Mouse (Mus musculus) gastrocnemius, adult 2 months (tissue): ENCODE data around the gene Fbxo41. TPM values are rescaled to one million over a fixed set of nuclear protein-coding genes. Genes with fewer than 3 reads are reported as not detected.

Source experiments
- DNase-seq: peaks from one replicate; pipeline ENCODE4 v3.0.0; 2022
- H3K27ac ChIP-seq: fragments of 200-600 bp; 2 replicates; pipeline ENCODE4 v1.8.1; 2022; ENCODE audit warnings: mild to moderate bottlenecking
- H3K4me3 ChIP-seq: fragments of 200-600 bp; 2 replicates; pipeline ENCODE4 v1.8.1; 2022; ENCODE audit warnings: mild to moderate bottlenecking, moderate library complexity
- CTCF ChIP-seq: fragments of 200-600 bp; IDR thresholded peaks from 2 replicates; pipeline ENCODE4 v1.8.1; 2022; ENCODE audit warnings: antibody characterized with exemption, mild to moderate bottlenecking, moderate library complexity
- intact Hi-C: fragments of 180-260 bp; cut with DNase I; formaldehyde crosslinking; loops from one replicate; pipeline ENCODE4 v1.15.1; 2025
- total RNA-seq, 2 experiments: library from RNA; stranded (reverse); gene quantifications; 2 replicates each; pipeline ENCODE4 v1.2.3; 2021

Gene Fbxo41
- total RNA-seq, 2 experiments from 2014 or later, result 0.03 TPM; not detected in 1

- no peak overlapping the region for H3K27ac ChIP-seq
- intact Hi-C loops, result no loop called here
- TF ChIP-seq CTCF, result peak; percentile 52
- DNase-seq, result no peak
- no peak overlapping the region for H3K4me3 ChIP-seq
Measured at GRCm38 (mm10) chr6:85510476-85510875, 7.7 kb upstream of the Fbxo41 start.

GRCm38 (mm10) chr6:85508602-85509001 is 5.8 kb upstream of the Fbxo41 start:
- DNase-seq, result no peak
- Histone ChIP-seq H3K4me3 (no peak overlapping the region), H3K27ac (no peak overlapping the region)
- no peak for TF ChIP-seq CTCF
- intact Hi-C loops, result no loop called here

GRCm38 (mm10) chr6:85504908-85505307 is 2.1 kb upstream of the Fbxo41 start:
- intact Hi-C loops, result no loop called here
- no peak overlapping the region for H3K4me3 ChIP-seq
- no peak for TF ChIP-seq CTCF
- DNase-seq, result no peak
- no peak overlapping the region for H3K27ac ChIP-seq

- Histone ChIP-seq H3K27ac (no peak overlapping the region), H3K4me3 (peak overlapping the region; percentile 74)
- intact Hi-C loops, result no loop called here
- DNase-seq, result no peak
- no peak for TF ChIP-seq CTCF
Measured at GRCm38 (mm10) chr6:85502103-85502910, 487 bp downstream of the Fbxo41 start.

- intact Hi-C loops, result no loop called here
- DNase-seq, result no peak
- no peak for TF ChIP-seq CTCF
- Histone ChIP-seq H3K4me3 (no peak overlapping the region), H3K27ac (no peak overlapping the region)
Measured at GRCm38 (mm10) chr6:85501571-85502102, 1.2 kb downstream of the Fbxo41 start.

- Histone ChIP-seq H3K27ac (no peak overlapping the region), H3K4me3 (no peak overlapping the region)
- no peak for TF ChIP-seq CTCF
- DNase-seq, result no peak
- intact Hi-C loops, result no loop called here
Measured at GRCm38 (mm10) chr6:85500416-85500815, 2.4 kb downstream of the Fbxo41 start.

- H3K4me3 ChIP-seq, result no peak overlapping the region
- H3K27ac ChIP-seq, result no peak overlapping the region
- no peak for TF ChIP-seq CTCF
- no peak for DNase-seq
- intact Hi-C loops, result no loop called here
Measured at GRCm38 (mm10) chr6:85498147-85498546, 4.6 kb downstream of the Fbxo41 start.

- DNase-seq, result no peak
- intact Hi-C loops, result no loop called here
- TF ChIP-seq CTCF, result no peak
- Histone ChIP-seq H3K4me3 (no peak overlapping the region), H3K27ac (no peak overlapping the region)
Measured at GRCm38 (mm10) chr6:85496976-85497375, 5.8 kb downstream of the Fbxo41 start.

GRCm38 (mm10) chr6:85491606-85492005 is 11.2 kb downstream of the Fbxo41 start:
- Histone ChIP-seq H3K27ac (no peak overlapping the region), H3K4me3 (no peak overlapping the region)
- TF ChIP-seq CTCF, result no peak
- DNase-seq, result no peak
- intact Hi-C loops, result no loop called here

GRCm38 (mm10) chr6:85490252-85490651 is 12.5 kb downstream of the Fbxo41 start:
- intact Hi-C loops, result no loop called here
- TF ChIP-seq CTCF, result no peak
- Histone ChIP-seq H3K27ac (no peak overlapping the region), H3K4me3 (no peak overlapping the region)
- no peak for DNase-seq

- no peak overlapping the region for H3K4me3 ChIP-seq
- intact Hi-C loops, result no loop called here
- H3K27ac ChIP-seq, result no peak overlapping the region
- TF ChIP-seq CTCF, result no peak
- DNase-seq, result no peak
Measured at GRCm38 (mm10) chr6:85489717-85490116, 13.1 kb downstream of the Fbxo41 start.

- intact Hi-C loops, result no loop called here
- TF ChIP-seq CTCF, result no peak
- H3K27ac ChIP-seq, result no peak overlapping the region
- no peak overlapping the region for H3K4me3 ChIP-seq
- DNase-seq, result no peak
Measured at GRCm38 (mm10) chr6:85488510-85488909, 14.3 kb downstream of the Fbxo41 start.

- DNase-seq, result no peak
- intact Hi-C loops, result no loop called here
- Histone ChIP-seq H3K4me3 (no peak overlapping the region), H3K27ac (no peak overlapping the region)
- no peak for TF ChIP-seq CTCF
Measured at GRCm38 (mm10) chr6:85485738-85486137, 17.1 kb downstream of the Fbxo41 start.
